Mouse (Mus musculus) activated CD4-positive, CD25-positive, alpha-beta regulatory T cell, adult 4 months (primary cell): ENCODE results near the gene Vmn2r86. TPM values are rescaled to one million over a fixed set of nuclear protein-coding genes. Genes with fewer than 3 reads are reported as not detected.
"Not testable (repeated sequence)": the region's sequence is repeated elsewhere in the genome, so short reads cannot be mapped to it uniquely, and the experiment has no call there.

Experiments used
- ATAC-seq: one replicate; pipeline ENCODE4 v1.8.0; 2017
- polyA plus RNA-seq, 2 experiments: library from polyadenylated mRNA; unstranded; fragments of 100-300 nt; shearing (Covaris generic); gene quantifications; one replicate each; pipeline ENCODE4 v1.2.1; 2017

Gene Vmn2r86
- polyA plus RNA-seq = under 1 TPM in 1 of 2 experiments, not detected in 1; 0.09 TPM

DNA sequence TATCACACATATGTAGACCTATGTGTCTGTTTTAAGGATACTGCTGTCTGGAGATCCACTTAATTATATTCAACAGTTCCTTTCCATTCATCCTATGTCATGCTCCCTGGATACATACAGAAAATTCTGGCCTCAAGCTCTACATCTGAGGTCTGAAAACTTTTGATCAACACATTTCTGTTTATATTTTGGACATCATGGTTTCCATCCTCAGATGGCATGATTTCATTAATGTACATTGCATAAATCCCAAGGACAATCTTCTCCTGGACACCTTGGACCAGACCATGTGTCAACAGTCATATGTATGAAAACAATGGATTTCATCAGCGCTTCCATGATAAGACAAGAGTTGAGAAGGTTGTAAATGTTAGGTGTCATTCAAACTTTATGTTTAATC lies at the start of gene Vmn2r86:
TSS of gene Vmn2r86 (minus strand) at position 101 of the 400 bp plus-strand sequence.
- ATAC-seq = not testable (repeated sequence)

- ATAC-seq = no peak
Measured at GRCm38 (mm10) chr10:130497296-130497695, 41.4 kb upstream of the Vmn2r86 start, which contains the start of gene Vmn2r87. Vmn2r87 (minus strand) TSS chr10:130497396.

DNA sequence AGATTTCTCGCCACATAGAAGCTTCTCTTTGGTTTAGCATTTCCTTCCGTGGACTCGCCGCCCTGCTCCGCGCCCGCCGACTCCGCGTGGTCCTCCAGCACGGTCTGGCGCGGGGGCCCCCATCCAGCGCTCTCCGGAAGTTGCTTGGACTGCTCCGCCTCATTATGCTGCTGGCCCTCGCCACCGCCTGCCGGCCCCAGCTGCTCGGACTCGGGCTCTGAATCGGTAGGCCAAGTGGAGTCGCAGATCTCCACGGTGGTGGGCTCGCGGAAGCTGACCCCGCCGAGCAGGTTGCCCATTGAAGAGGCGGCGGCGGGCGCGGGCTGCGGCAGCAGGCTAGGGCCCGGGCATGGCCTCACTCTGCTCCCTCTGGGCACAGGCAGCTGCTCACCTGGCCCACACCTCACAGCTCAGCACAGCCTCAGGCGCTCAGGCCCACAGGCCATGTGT lies 14.5 kb upstream of the Vmn2r86 start:
- ATAC-seq = no peak

- no peak for ATAC-seq
Measured at GRCm38 (mm10) chr10:130444776-130445175, 11.1 kb downstream of the Vmn2r86 start.

DNA sequence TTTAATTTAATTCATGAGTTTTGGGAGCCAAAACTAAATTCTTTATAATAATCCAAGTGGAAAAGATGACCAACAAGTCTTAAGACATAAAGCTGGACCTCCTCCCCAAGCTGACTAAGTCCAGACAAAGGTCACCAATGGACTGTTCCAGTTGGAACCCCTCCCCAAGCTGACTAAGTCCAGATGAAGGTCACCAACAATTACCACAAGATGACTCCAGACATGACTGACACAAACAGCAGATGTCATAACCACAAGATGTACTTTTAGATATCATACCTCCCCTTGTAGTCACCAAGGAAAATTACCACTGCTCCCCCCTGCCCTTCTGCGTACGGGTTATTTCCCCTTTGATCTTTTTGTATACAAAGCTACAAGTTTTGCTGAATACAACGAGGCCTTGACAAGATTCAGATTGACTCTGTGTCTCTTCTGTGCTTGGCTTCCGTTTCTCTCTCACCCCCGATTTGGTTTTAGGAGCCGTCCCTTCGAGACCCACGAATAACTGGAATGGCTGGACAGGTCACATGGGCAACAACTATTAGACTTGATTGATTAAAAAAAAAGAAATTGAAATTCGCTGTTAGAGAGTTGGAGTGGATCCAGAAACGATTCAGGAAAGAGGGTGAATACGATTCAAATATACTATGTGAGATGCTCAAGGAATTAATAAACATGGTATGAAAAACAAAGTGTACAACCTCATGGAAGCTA lies 21.5 kb downstream of the Vmn2r86 start:
- not testable (repeated sequence) for ATAC-seq

DNA sequence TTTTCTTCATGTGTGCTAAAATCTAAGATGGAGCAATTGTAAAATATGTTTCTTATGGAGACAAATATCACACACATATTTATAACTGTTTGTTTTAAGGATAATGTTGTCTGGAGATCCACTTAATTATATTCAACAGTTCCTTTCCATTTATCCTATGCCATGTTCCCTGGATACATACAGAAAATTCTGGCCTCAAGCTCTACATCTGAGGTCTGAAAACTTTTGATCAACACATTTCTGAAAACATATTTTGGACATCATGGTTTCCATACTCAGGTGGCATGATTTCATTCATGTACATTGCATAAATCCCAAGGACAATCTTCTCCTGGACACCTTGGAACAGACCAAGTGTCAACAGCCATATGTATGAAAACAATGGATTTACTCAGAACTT lies 26.2 kb downstream of the Vmn2r86 start, which contains the start of gene Vmn2r85:
TSS of gene Vmn2r85 (minus strand) at position 101 of the 400 bp plus-strand sequence.
- ATAC-seq = not testable (repeated sequence)

GRCm38 (mm10) chr10:130422368-130422767 lies 33.5 kb downstream of the Vmn2r86 start:
- ATAC-seq = not testable (repeated sequence)

- no peak for ATAC-seq
Measured at GRCm38 (mm10) chr10:130420401-130420800, 35.4 kb downstream of the Vmn2r86 start.

- not testable (repeated sequence) for ATAC-seq
Measured at GRCm38 (mm10) chr10:130419954-130420353, 35.9 kb downstream of the Vmn2r86 start.

DNA sequence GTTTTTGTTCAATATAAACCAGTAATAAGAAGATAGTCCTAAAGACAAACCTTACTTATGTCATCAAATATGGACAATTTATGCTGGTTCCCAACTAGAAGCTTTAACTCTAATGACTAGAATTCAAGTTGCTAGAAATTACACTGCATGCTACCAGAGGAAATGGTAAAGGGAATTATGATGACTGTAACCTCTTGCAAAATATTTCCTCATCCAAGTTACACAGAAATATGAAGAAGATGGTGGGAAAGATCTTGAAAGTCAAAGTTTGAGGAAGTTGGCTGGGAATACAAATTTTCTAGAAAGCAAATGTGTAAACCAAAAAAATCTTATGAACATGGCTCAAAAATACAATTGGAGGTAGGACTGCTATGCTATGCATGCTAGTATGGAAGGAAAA lies 39.5 kb downstream of the Vmn2r86 start:
- not testable (repeated sequence) for ATAC-seq

GRCm38 (mm10) chr10:130412167-130412698 lies 43.6 kb downstream of the Vmn2r86 start:
- ATAC-seq = not testable (repeated sequence)

DNA sequence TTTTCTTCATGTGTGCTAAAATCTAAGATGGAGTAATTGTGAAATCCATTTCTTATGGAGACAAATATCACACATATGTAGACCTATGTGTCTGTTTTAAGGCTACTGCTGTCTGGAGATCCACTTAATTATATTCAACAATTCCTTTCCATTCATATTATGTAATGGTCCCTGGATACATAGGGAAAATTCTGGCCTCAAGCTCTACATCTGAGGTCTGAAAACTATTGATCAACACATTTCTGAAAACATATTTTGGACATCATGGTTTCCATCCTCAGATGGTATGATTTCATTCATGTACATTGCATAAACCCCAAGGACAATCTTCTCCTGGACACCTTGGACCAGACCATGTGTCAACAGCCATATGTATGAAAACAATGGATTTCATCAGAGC lies 61.6 kb downstream of the Vmn2r86 start, which contains the start of gene Vmn2r84:
TSS of gene Vmn2r84 (minus strand) at position 101 of the 400 bp plus-strand sequence.
- ATAC-seq = no peak

Other genes starting within 250 kb of the Vmn2r86 start
- not detected for gene Olfr827, start 241.6 kb downstream of the Vmn2r86 start, polyA plus RNA-seq
- gene Neurod4, start 175.8 kb downstream of the Vmn2r86 start, polyA plus RNA-seq = under 1 TPM in 1 of 2 experiments, not detected in 1; 0.14 TPM
- 100 to 1,000 TPM; 277 to 337 TPM for gene Tespa1, start 133.2 kb downstream of the Vmn2r86 start, polyA plus RNA-seq
- 1 to 10 TPM; 1.2 to 2.3 TPM for gene Vmn2r84, start 61.7 kb downstream of the Vmn2r86 start, polyA plus RNA-seq
- gene Vmn2r85, start 26.3 kb downstream of the Vmn2r86 start, polyA plus RNA-seq = under 1 TPM; 0.10 to 0.34 TPM
- not detected for gene Vmn2r87, start 41.3 kb upstream of the Vmn2r86 start, polyA plus RNA-seq